Mouse (Mus musculus) ES-E14 (cell line): ENCODE results near the gene Olfr983. TPM values are rescaled to one million over a fixed set of nuclear protein-coding genes. Genes with fewer than 3 reads are reported as not detected.

Experiments
- DNase-seq: peaks from one replicate; pipeline ENCODE4 v3.0.0-alpha.2; 2013; ENCODE audit warnings: low read depth, low spot score
- H3K27ac ChIP-seq: 2 replicates; pipeline ENCODE4 v1.5.1; 2012; ENCODE audit warnings: low read depth, mild to moderate bottlenecking, low read length, moderate library complexity, mixed read lengths; ENCODE audit not compliant: poor library complexity, insufficient read depth, severe bottlenecking
- H3K36me3 ChIP-seq: 2 replicates; pipeline ENCODE4 v1.6.1; 2012; ENCODE audit warnings: mild to moderate bottlenecking, low read length, moderate library complexity, mixed read lengths; ENCODE audit not compliant: control insufficient read depth, poor library complexity, insufficient read depth, severe bottlenecking
- H3K4me1 ChIP-seq, 2 experiments: fragments of 150-350 bp in 1 of 2; sonication (generic) in 1 of 2; 2 replicates each; pipeline ENCODE4 v1.6.1; 2012; ENCODE audit warnings: low read length in 2 of 2, mild to moderate bottlenecking in 1 of 2, mixed read lengths in 1 of 2; ENCODE audit not compliant: control insufficient read depth in 2 of 2, insufficient read depth in 2 of 2, poor library complexity in 1 of 2
- H3K4me3 ChIP-seq, 2 experiments: fragments of 150-350 bp in 1 of 2; sonication (generic) in 1 of 2; 2 replicates each; pipeline ENCODE4 v1.5.1; 2012; ENCODE audit warnings: low read length in 2 of 2, low read depth in 1 of 2, mild to moderate bottlenecking in 1 of 2, mixed read lengths in 1 of 2; ENCODE audit not compliant: insufficient read depth in 1 of 2, poor library complexity in 1 of 2, severe bottlenecking in 1 of 2
- H3K9ac ChIP-seq: 2 replicates; pipeline ENCODE4 v1.6.1; 2012; ENCODE audit warnings: low read depth, mild to moderate bottlenecking, low read length, mixed read lengths; ENCODE audit not compliant: poor library complexity, insufficient read depth, severe bottlenecking
- H3K9me3 ChIP-seq: fragments of 150-350 bp; sonication (generic); 2 replicates; pipeline ENCODE4 v1.6.1; 2012; ENCODE audit warnings: low read depth, mild to moderate bottlenecking, low read length; ENCODE audit not compliant: control insufficient read depth, insufficient read depth
- CHD2 ChIP-seq: IDR thresholded peaks from 2 replicates; pipeline ENCODE4 v1.6.1; 2014; ENCODE audit warnings: mild to moderate bottlenecking, low read depth, low read length, inconsistent platforms
- HCFC1 ChIP-seq: IDR thresholded peaks from 2 replicates; pipeline ENCODE4 v1.6.1; 2012; ENCODE audit warnings: low read length, inconsistent platforms, borderline replicate concordance; ENCODE audit not compliant: insufficient read depth
- MAFK ChIP-seq: IDR thresholded peaks from 2 replicates; pipeline ENCODE4 v1.6.1; 2014; ENCODE audit warnings: mild to moderate bottlenecking, low read depth, low read length, inconsistent platforms; ENCODE audit not compliant: insufficient read depth
- ZC3H11A ChIP-seq: IDR thresholded peaks from 2 replicates; pipeline ENCODE4 v1.6.1; 2012; ENCODE audit warnings: low read depth, mild to moderate bottlenecking, inconsistent platforms, low read length, borderline replicate concordance
- ZNF384 ChIP-seq: IDR thresholded peaks from 2 replicates; pipeline ENCODE4 v1.6.1; 2012; ENCODE audit warnings: low read depth, low read length, inconsistent platforms
- in situ Hi-C, 2 experiments: fragments of 600-800 bp; cut with MboI; formaldehyde crosslinking; loops; one replicate each; pipeline ENCODE4 v1.15.1; 2025; ENCODE audit warnings: low sequenced_read_pairs in 2 of 2, inconsistent platforms in 1 of 2; ENCODE audit not compliant: unreplicated experiment in 2 of 2
- total RNA-seq: library from RNA; depleted of rRNA; stranded (reverse); fragments of 300-350 nt; gene quantifications from 2 replicates; pipeline ENCODE4 v1.2.3, GENCODE M21; 2012; rRNA removed

Olfr983 gene
- total RNA-seq: 0.13 and 0.21 TPM in 2 replicates

GRCm38 (mm10) chr9:40093495-40093894 is at the start of gene Olfr983:
TSS of gene Olfr983 (minus strand) at chr9:40093595.
- Histone ChIP-seq H3K36me3 (no peaks in the 10 kb centered on the region), H3K27ac (no peak within 1 kb of the TSS), H3K9ac (no peak within 1 kb of the TSS), H3K4me3 (no peak within 1 kb of the TSS), H3K9me3 (no peaks in the 10 kb centered on the region), H3K4me1 (no peaks in the 10 kb centered on the region)
- in situ Hi-C loops: no loop called here
- no peak for TF ChIP-seq CHD2
- TF ChIP-seq ZNF384: no peak
- TF ChIP-seq HCFC1: no peak
- TF ChIP-seq MAFK: no peak
- TF ChIP-seq ZC3H11A: no peak
- no peak for DNase-seq

- no peak overlapping the region for H3K27ac ChIP-seq
- no peak for TF ChIP-seq ZC3H11A
- TF ChIP-seq MAFK: no peak
- no peak for TF ChIP-seq ZNF384
- TF ChIP-seq CHD2: no peak
- no peak for TF ChIP-seq HCFC1
- H3K36me3 ChIP-seq: no peaks in the 10 kb centered on the region
- in situ Hi-C loops: no loop called here
- H3K4me3 ChIP-seq: no peak overlapping the region
- DNase-seq: no peak
- H3K4me1 ChIP-seq: no peaks in the 10 kb centered on the region
- H3K9me3 ChIP-seq: no peaks in the 10 kb centered on the region
- H3K9ac ChIP-seq: no peak overlapping the region
These were observed 48.1 kb upstream of the Olfr983 start for GRCm38 (mm10) chr9:40141544-40141943.

- peak; percentile 13 for DNase-seq
- in situ Hi-C loops: no loop called here
- no peak overlapping the region for H3K4me3 ChIP-seq
- TF ChIP-seq MAFK: no peak
- TF ChIP-seq ZNF384: no peak
- TF ChIP-seq HCFC1: no peak
- TF ChIP-seq CHD2: no peak
- no peak for TF ChIP-seq ZC3H11A
- no peaks in the 10 kb centered on the region for H3K36me3 ChIP-seq
- no peak overlapping the region for H3K27ac ChIP-seq
- no peaks in the 10 kb centered on the region for H3K4me1 ChIP-seq
- H3K9me3 ChIP-seq: no peaks in the 10 kb centered on the region
- no peak overlapping the region for H3K9ac ChIP-seq
These were observed 46.1 kb upstream of the Olfr983 start for GRCm38 (mm10) chr9:40139484-40139883.

GRCm38 (mm10) chr9:40136987-40137688 is 43.7 kb upstream of the Olfr983 start:
- H3K4me1 ChIP-seq: no peaks in the 10 kb centered on the region
- H3K9me3 ChIP-seq: no peaks in the 10 kb centered on the region
- H3K36me3 ChIP-seq: no peaks in the 10 kb centered on the region
- H3K4me3 ChIP-seq: no peak overlapping the region
- no peak overlapping the region for H3K9ac ChIP-seq
- in situ Hi-C loops: no loop called here
- DNase-seq: no peak
- no peak for TF ChIP-seq MAFK
- TF ChIP-seq HCFC1: no peak
- TF ChIP-seq ZC3H11A: no peak
- no peak overlapping the region for H3K27ac ChIP-seq

GRCm38 (mm10) chr9:40130556-40130955 is 37.2 kb upstream of the Olfr983 start:
- Histone ChIP-seq H3K9me3 (no peaks in the 10 kb centered on the region), H3K9ac (no peak overlapping the region), H3K4me3 (no peak overlapping the region), H3K36me3 (no peaks in the 10 kb centered on the region), H3K27ac (no peak overlapping the region), H3K4me1 (no peaks in the 10 kb centered on the region)
- TF ChIP-seq CHD2 (no peak), HCFC1 (no peak), ZNF384 (no peak)
- no peak for DNase-seq
- in situ Hi-C loops: no loop called here
